Mouse (Mus musculus) forebrain, embryonic 14.5 days (tissue): ENCODE measurements around the gene Plxna4. TPM values are rescaled to one million over a fixed set of nuclear protein-coding genes. Genes with fewer than 3 reads are reported as not detected.

Experiments used
- ATAC-seq: fragments of 200-750 bp; cut with Nextera tagmentation; 2 replicates; pipeline ENCODE4 v1.8.0; 2017; ENCODE audit warnings: mild to moderate bottlenecking, moderate library complexity
- DNase-seq: peaks from one replicate; pipeline ENCODE4 v3.0.0-alpha.2; 2015; ENCODE audit warnings: low spot score
- H3K27ac ChIP-seq: fragments of 300-500 bp; sonication (generic); 2 replicates; pipeline ENCODE4 v1.5.1; 2014; ENCODE audit warnings: low read depth, mild to moderate bottlenecking, control low read depth, low read length, moderate library complexity
- H3K27me3 ChIP-seq: fragments of 300-500 bp; sonication (generic); replicated peaks from 2 replicates; pipeline ENCODE4 v1.6.1; 2014; ENCODE audit warnings: low read length, control low read depth, mixed read lengths; ENCODE audit not compliant: control insufficient read depth, insufficient read depth
- H3K36me3 ChIP-seq: fragments of 300-500 bp; sonication (generic); 2 replicates; pipeline ENCODE4 v1.6.1; 2014; ENCODE audit warnings: low read length, control low read depth; ENCODE audit not compliant: control insufficient read depth, insufficient read depth
- H3K4me1 ChIP-seq: fragments of 300-500 bp; sonication (generic); 2 replicates; pipeline ENCODE4 v1.6.1; 2014; ENCODE audit warnings: antibody characterized with exemption, low read length, control low read depth; ENCODE audit not compliant: control insufficient read depth, insufficient read depth
- H3K4me2 ChIP-seq: fragments of 300-500 bp; sonication (generic); 2 replicates; pipeline ENCODE4 v1.6.1; 2014; ENCODE audit warnings: mild to moderate bottlenecking, control low read depth, low read length
- H3K4me3 ChIP-seq: fragments of 300-500 bp; sonication (generic); 2 replicates; pipeline ENCODE4 v1.5.1; 2014; ENCODE audit warnings: low read depth, low read length, control low read depth
- H3K9ac ChIP-seq: fragments of 300-500 bp; sonication (generic); 2 replicates; pipeline ENCODE4 v1.6.1; 2014; ENCODE audit warnings: mild to moderate bottlenecking, low read length, control low read depth, moderate library complexity
- H3K9me3 ChIP-seq: fragments of 300-500 bp; sonication (generic); replicated peaks from 2 replicates; pipeline ENCODE4 v1.6.1; 2016; ENCODE audit warnings: low read length, control low read depth, mixed read lengths; ENCODE audit not compliant: control insufficient read depth
- WGBS: fragments of 180-500 bp; shearing (Covaris S2); extraction: QIAGEN DNeasy Blood & Tissue Kit; methylation state at CpG from one replicate; pipeline ENCODE4 v1.1.7; 2014; 5-methylcytosine and 5-hydroxymethylcytosine counted together
- polyA plus RNA-seq: library from polyadenylated mRNA; unstranded; fragments of >200 nt; fragmentation: Nextera tagmentation; extraction: Ambion mirVana; gene quantifications from 2 replicates; pipeline ENCODE4 v1.2.1, GENCODE M21; 2014

The Plxna4 gene
- polyA plus RNA-seq, 1 experiment from 2014 or later = 19.9 TPM

DNA sequence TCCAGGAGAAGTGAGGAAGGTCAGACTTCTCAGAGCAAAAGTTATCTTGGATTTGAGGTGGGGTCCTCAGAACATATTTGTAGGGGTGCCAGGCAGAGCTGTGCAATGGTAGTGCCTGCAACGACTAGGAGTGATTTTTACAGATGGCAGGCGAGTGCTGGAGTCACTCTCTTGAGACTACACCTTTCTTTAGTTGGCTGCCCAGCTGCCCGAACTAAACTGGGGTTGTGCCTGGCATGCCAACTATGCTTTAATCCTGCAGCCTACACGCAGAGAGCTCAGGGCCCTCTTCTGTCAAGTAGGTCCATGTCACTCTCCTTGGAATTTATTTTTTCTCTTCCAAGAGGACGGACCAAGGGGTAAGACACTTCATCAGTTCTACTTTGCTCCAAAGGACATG lies 61.2 kb downstream of the Plxna4 start:
- H3K4me2 ChIP-seq = no peak overlapping the region
- H3K9me3 ChIP-seq = no peaks in the 10 kb centered on the region
- DNase-seq (no peak), ATAC-seq (no peak)
- H3K4me1 ChIP-seq = no peaks in the 10 kb centered on the region
- no peaks in the 10 kb centered on the region for H3K27me3 ChIP-seq
- 79% methylated on average over 5 of the region's 5 CpGs for WGBS
- H3K36me3 ChIP-seq = no peaks in the 10 kb centered on the region
- no peak overlapping the region for H3K27ac ChIP-seq
- no peak overlapping the region for H3K9ac ChIP-seq
- no peak overlapping the region for H3K4me3 ChIP-seq

DNA sequence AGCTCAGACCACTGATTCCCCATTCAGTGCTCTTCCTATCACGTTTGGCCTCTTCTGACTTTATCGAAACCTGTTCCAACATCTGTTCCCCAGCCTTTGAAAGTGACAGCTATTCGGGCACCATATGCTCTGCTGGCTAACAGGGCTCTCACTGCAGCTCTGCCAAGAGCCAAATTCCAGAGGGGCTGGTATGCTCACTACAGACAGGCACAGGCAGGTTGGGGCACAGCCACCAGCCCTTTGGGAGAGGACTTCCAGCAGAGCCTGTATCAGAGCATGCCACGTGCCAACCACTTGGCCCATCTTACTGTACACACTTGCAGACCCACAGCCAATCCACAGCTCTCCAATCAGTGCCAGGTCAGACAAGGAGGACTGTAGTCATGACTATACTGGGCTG lies 67.9 kb downstream of the Plxna4 start:
- Histone ChIP-seq H3K36me3 (0 out of 2 replicates have a peak, but pooled peaks cover 5% of the 10 kb centered on the region), H3K4me1 (no peaks in the 10 kb centered on the region), H3K4me3 (no peak overlapping the region), H3K9me3 (no peaks in the 10 kb centered on the region), H3K9ac (no peak overlapping the region), H3K27ac (no peak overlapping the region), H3K27me3 (no peaks in the 10 kb centered on the region), H3K4me2 (no peak overlapping the region)
- WGBS = 58% methylated on average over 4 of the region's 4 CpGs
- DNase-seq = peak; percentile 67
- ATAC-seq = peak; percentile 82; the same call in 1 of the 2 replicates

DNA sequence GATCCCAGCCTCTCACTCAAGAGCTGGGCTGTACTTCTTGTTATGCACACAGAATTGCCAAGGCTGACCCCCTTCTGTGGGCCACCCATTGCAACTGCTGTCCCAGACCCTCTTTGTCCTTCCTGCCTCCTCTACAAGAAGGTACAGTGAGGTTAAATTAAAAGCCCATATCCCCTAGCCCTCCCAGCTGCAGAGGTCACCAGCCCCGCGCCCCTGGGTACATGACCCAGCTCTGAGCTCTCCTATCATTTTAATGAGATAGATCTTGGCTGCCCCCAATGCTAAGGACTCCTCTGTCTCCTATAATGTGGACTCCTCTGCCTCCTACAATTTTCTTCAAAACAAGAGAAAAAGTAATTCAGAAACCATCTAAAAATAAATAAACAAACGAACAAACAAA lies 69.4 kb downstream of the Plxna4 start:
- H3K27ac ChIP-seq = no peak overlapping the region
- no peaks in the 10 kb centered on the region for H3K27me3 ChIP-seq
- H3K4me2 ChIP-seq = no peak overlapping the region
- 0 out of 2 replicates have a peak, but pooled peaks cover 5% of the 10 kb centered on the region for H3K36me3 ChIP-seq
- H3K4me3 ChIP-seq = no peak overlapping the region
- no peak overlapping the region for H3K9ac ChIP-seq
- no peaks in the 10 kb centered on the region for H3K9me3 ChIP-seq
- 96% methylated on average over 3 of the region's 3 CpGs for WGBS
- ATAC-seq (no peak), DNase-seq (no peak)
- H3K4me1 ChIP-seq = peaks cover 8% of the 10 kb centered on the region

DNA sequence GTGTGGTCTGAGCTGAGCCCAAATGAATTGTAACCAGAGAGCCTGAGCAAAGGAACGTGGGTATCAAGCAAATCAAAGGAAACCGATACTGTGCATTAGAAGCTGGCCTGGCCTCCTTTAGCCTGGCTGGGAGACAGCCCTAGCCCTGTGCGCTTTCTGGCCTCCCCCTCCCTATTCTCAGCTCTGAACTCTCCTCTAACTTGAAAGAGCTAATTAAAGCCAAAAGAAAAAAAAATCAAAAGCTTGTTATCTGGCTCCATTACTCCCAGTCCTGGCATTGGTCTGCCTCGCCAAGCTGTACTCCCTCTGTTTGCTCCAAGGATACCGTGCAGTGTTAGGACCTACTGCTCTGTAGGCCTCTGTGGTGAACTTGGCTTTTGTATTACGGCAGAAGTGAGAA lies 73.9 kb downstream of the Plxna4 start:
- peak; percentile 53 for DNase-seq
- H3K4me1 ChIP-seq = peaks cover 8% of the 10 kb centered on the region
- H3K36me3 ChIP-seq = 0 out of 2 replicates have a peak, but pooled peaks cover 5% of the 10 kb centered on the region
- H3K27me3 ChIP-seq = no peaks in the 10 kb centered on the region
- no peak overlapping the region for H3K9ac ChIP-seq
- H3K4me2 ChIP-seq = no peak overlapping the region
- 24% methylated on average over 6 of the region's 6 CpGs for WGBS
- no peaks in the 10 kb centered on the region for H3K9me3 ChIP-seq
- H3K4me3 ChIP-seq = no peak overlapping the region
- H3K27ac ChIP-seq = no peak overlapping the region
- no peak; the same call in 1 of the 2 replicates for ATAC-seq

DNA sequence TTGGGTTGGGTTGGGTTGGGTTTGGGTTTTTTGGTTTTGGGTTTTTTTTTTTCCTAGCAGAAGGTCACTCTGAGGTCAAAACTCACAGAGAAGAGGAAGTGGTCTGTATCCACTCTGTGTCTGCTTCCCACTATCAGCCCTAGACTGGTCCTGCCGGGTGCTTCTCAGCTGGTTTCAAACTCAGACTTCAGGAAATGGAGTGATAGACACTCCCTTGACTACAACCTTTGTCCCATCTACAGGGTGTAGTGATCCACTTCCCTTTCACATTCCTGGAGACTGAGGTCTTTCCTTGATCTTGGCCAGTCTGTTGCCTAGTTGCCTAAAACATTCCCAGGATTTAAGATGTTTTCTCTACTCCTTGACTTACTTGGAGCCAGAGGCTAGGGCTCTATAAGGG lies 76.0 kb downstream of the Plxna4 start:
- H3K4me1 ChIP-seq = peaks cover 8% of the 10 kb centered on the region
- H3K9me3 ChIP-seq = no peaks in the 10 kb centered on the region
- no peak for DNase-seq
- no peak for ATAC-seq
- no peak overlapping the region for H3K4me3 ChIP-seq
- WGBS = 84% methylated on average over 1 of the region's 1 CpGs
- no peak overlapping the region for H3K9ac ChIP-seq
- 0 out of 2 replicates have a peak, but pooled peaks cover 5% of the 10 kb centered on the region for H3K36me3 ChIP-seq
- H3K4me2 ChIP-seq = no peak overlapping the region
- H3K27me3 ChIP-seq = no peaks in the 10 kb centered on the region
- H3K27ac ChIP-seq = no peak overlapping the region

DNA sequence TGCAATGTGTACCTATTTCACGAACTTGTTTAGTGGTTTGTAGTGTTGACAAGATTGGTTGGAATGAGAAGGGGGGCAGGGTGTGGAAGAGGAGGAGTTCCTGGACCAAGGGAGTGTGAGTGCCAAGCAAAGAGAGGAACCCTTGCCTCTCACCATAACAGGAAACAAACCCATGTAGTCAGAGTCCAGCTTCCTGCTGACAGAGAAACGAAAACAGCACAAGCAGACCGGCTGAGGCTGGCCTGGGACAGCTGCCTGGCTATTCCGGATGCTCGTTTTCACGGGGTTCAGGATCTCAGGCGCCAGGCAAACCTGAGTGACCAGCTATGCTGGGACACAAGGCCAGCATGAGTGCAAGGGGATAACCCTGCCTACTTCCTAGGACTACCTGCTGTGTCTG lies 77.1 kb downstream of the Plxna4 start:
- H3K9me3 ChIP-seq = no peaks in the 10 kb centered on the region
- peaks cover 8% of the 10 kb centered on the region for H3K4me1 ChIP-seq
- H3K27me3 ChIP-seq = no peaks in the 10 kb centered on the region
- no peak overlapping the region for H3K4me3 ChIP-seq
- H3K4me2 ChIP-seq = no peak overlapping the region
- ATAC-seq = no peak
- no peaks in the 10 kb centered on the region for H3K36me3 ChIP-seq
- WGBS = 87% methylated on average over 7 of the region's 7 CpGs
- no peak overlapping the region for H3K9ac ChIP-seq
- no peak overlapping the region for H3K27ac ChIP-seq
- DNase-seq = no peak

DNA sequence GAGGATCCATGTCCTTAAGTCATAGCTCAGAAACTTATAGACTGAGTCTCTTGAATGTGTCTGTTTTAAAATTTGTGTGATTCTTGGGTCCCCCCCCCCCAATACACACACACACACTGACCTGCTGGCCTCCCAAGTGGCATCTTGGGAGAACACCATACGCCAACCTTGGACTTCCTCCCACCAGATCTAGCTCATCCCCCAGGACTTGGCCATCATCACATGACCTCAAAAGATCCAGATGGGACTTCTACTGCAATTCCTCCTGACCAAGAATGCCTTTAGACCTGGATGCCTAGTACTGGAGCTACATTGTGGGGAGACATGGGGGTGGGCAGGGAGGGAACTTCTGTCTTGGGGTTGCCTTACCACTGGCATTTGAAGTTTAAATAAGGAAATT lies 77.5 kb downstream of the Plxna4 start:
- H3K4me2 ChIP-seq = no peak overlapping the region
- 94% methylated on average over 1 of the region's 1 CpGs for WGBS
- DNase-seq = no peak
- no peaks in the 10 kb centered on the region for H3K27me3 ChIP-seq
- no peak overlapping the region for H3K4me3 ChIP-seq
- H3K9ac ChIP-seq = no peak overlapping the region
- H3K36me3 ChIP-seq = no peaks in the 10 kb centered on the region
- no peak overlapping the region for H3K27ac ChIP-seq
- no peaks in the 10 kb centered on the region for H3K9me3 ChIP-seq
- peaks cover 8% of the 10 kb centered on the region for H3K4me1 ChIP-seq
- ATAC-seq = no peak

DNA sequence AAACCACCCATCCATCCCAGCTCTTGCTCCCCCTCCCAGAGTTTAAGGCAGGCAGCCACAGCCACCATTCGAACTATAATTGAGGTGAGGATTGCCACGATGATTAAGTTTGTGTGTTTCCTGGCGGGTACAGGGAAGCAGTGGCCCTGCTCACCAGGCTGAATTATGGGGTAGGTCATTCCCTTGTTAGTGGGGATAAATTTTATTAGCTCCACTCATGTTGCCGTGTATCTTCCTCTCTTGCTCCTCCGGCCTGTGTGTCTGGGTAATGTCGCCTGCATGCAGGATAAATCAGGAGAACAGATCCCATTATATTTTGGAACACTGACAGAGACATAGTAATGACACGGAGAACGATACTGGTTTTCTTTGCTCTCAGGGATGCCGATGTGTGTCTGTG lies 78.9 kb downstream of the Plxna4 start:
- no peak overlapping the region for H3K4me2 ChIP-seq

DNA sequence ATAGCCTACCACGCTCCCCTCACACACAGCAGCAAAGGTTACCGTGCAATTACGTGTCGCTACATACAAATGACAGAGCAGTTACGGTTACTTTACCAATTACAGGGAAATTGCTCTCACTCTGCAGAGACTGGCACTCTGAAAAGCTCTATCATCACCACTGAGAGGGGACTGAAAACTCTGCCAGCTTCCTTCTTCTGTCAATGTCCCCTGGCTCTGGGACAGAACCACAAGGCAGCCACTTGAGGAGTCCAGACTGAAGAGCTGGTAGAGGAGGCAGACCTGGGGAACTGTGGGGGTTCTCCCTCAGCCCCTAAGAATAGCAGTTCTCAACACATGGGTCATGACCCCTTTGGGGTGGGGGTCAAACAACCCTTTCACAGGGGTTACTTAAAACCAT lies 83.0 kb downstream of the Plxna4 start:
- Histone ChIP-seq H3K4me2 (no peak overlapping the region), H3K36me3 (no peaks in the 10 kb centered on the region), H3K9me3 (no peaks in the 10 kb centered on the region), H3K4me3 (no peak overlapping the region), H3K27ac (no peak overlapping the region), H3K4me1 (0 out of 2 replicates have a peak, but pooled peaks cover 4% of the 10 kb centered on the region), H3K27me3 (no peaks in the 10 kb centered on the region), H3K9ac (no peak overlapping the region)
- no peak for ATAC-seq
- WGBS = 59% methylated on average over 5 of the region's 5 CpGs
- peak; percentile 32 for DNase-seq

More for the DNA sequence above, 78.9 kb downstream of the Plxna4 start:
- H3K4me1 ChIP-seq = peaks cover 6% of the 10 kb centered on the region; the same call in 1 of the 2 replicates
- H3K9ac ChIP-seq = no peak overlapping the region
- no peak overlapping the region for H3K27ac ChIP-seq
- ATAC-seq = no peak
- H3K36me3 ChIP-seq = no peaks in the 10 kb centered on the region
- no peaks in the 10 kb centered on the region for H3K27me3 ChIP-seq
- no peak overlapping the region for H3K4me3 ChIP-seq
- H3K9me3 ChIP-seq = no peaks in the 10 kb centered on the region
- DNase-seq = no peak
- 75% methylated on average over 9 of the region's 9 CpGs for WGBS
